Mouse (Mus musculus): ENCODE data around the gene Prlr. TPM values are rescaled to one million over a fixed set of nuclear protein-coding genes. Genes with fewer than 3 reads are reported as not detected.

The Prlr gene
- polyA plus RNA-seq, 1 experiment from 2014 or later, result 2.7 TPM

DNA sequence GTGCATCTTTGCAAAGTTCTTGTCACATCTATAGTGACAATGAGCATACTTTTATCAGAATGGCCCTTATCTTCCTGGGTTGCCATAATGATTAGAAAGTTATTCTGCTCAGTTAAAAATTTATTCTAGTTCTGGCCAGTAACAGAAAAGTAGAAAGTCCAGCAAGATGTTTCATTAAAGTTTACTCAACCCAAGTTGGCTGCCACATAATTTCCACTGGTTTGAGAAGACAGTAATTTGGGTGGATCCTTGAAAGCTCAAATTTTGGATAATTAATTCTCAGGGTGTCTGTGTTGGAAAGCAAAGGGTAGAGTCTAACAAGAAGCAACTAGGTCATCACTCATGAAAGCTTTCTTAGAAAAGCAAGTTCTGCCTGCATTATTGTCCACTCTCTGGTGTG is 106.6 kb downstream of the Prlr start:
- H3K27me3 ChIP-seq (ENCODE audit: control insufficient read depth, insufficient read depth, low read length), result no peaks in the 10 kb centered on the region
- no peaks in the 10 kb centered on the region for H3K36me3 ChIP-seq (ENCODE audit: control insufficient read depth, insufficient read depth, low read length)
- no peak overlapping the region for H3K4me2 ChIP-seq (ENCODE audit: low read length)
- no peak overlapping the region for H3K4me3 ChIP-seq (ENCODE audit: control insufficient read depth in 1 of 2, insufficient read depth in 1 of 2, low read depth in 1 of 2, low read length in 2 of 2)
- H3K27ac ChIP-seq (replicated peaks in 1 of 2; ENCODE audit: control insufficient read depth in 1 of 2, insufficient read depth in 1 of 2, low read depth in 2 of 2, low read length in 2 of 2), result no peak overlapping the region
- no peaks in the 10 kb centered on the region for H3K4me1 ChIP-seq (ENCODE audit: control insufficient read depth in 2 of 2, insufficient read depth in 2 of 2, low read length in 2 of 2)
- ATAC-seq (ENCODE audit: insufficient number of reproducible peaks, insufficient read depth, low FRiP score, low read depth), result no peak
- H3K9me3 ChIP-seq (ENCODE audit: control insufficient read depth, low read length), result no peaks in the 10 kb centered on the region
- no peak overlapping the region for H3K9ac ChIP-seq (ENCODE audit: low read length)

DNA sequence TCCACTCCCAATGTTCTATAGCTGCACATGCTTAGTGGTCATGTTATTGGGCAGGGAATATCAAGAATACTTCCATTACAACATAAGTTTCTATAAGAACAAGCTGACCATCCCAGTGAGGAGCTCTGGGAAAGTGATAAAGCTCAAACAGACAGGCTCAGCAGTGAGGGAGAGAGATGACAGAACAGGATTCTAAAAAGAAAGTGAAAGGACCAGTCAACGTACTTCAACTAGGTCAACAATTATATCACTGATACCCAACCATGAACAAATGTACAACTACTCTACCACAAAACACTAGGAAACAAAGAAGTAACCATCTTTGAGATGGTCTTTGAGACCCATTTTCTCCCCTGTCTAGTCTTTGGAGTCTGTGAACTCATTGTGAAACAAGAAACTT is 119.5 kb downstream of the Prlr start:
- Histone ChIP-seq H3K36me3 (ENCODE audit: control insufficient read depth, insufficient read depth, low read length) (no peaks in the 10 kb centered on the region), H3K9ac (ENCODE audit: low read length) (no peak overlapping the region), H3K4me3 (ENCODE audit: control insufficient read depth in 1 of 2, insufficient read depth in 1 of 2, low read depth in 1 of 2, low read length in 2 of 2) (no peak overlapping the region), H3K27ac (replicated peaks in 1 of 2; ENCODE audit: control insufficient read depth in 1 of 2, insufficient read depth in 1 of 2, low read depth in 2 of 2, low read length in 2 of 2) (no peak overlapping the region), H3K9me3 (ENCODE audit: control insufficient read depth, low read length) (no peaks in the 10 kb centered on the region), H3K4me2 (ENCODE audit: low read length) (no peak overlapping the region), H3K27me3 (ENCODE audit: control insufficient read depth, insufficient read depth, low read length) (no peaks in the 10 kb centered on the region), H3K4me1 (ENCODE audit: control insufficient read depth in 2 of 2, insufficient read depth in 2 of 2, low read length in 2 of 2) (no peaks in the 10 kb centered on the region)
- no peak for ATAC-seq (ENCODE audit: insufficient number of reproducible peaks, insufficient read depth, low FRiP score, low read depth)
- WGBS, result 83% methylated on average over 1 of the region's 1 CpGs

DNA sequence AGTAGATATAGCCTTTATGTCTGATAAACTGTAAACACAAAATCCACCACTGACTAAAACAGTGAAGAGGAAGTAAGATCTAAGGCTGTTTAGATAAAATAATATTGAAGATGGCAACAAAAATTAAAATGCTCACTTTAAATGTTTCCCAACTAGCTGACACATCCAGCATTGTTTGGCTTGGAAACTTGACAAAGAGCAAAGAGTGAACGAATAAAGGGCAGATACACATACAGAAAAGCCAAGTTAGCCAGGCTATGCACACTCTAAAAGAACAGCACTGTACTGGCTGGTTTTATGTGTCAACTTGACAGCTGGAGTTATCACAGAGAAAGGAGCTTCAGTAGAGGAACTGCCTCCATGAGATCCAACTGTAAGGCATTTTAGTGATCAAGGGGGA is 121.0 kb downstream of the Prlr start:
- Histone ChIP-seq H3K4me1 (ENCODE audit: control insufficient read depth in 2 of 2, insufficient read depth in 2 of 2, low read length in 2 of 2) (no peaks in the 10 kb centered on the region), H3K27ac (replicated peaks in 1 of 2; ENCODE audit: control insufficient read depth in 1 of 2, insufficient read depth in 1 of 2, low read depth in 2 of 2, low read length in 2 of 2) (no peak overlapping the region), H3K9ac (ENCODE audit: low read length) (no peak overlapping the region), H3K4me2 (ENCODE audit: low read length) (no peak overlapping the region), H3K27me3 (ENCODE audit: control insufficient read depth, insufficient read depth, low read length) (no peaks in the 10 kb centered on the region), H3K36me3 (ENCODE audit: control insufficient read depth, insufficient read depth, low read length) (no peaks in the 10 kb centered on the region), H3K4me3 (ENCODE audit: control insufficient read depth in 1 of 2, insufficient read depth in 1 of 2, low read depth in 1 of 2, low read length in 2 of 2) (no peak overlapping the region), H3K9me3 (ENCODE audit: control insufficient read depth, low read length) (no peaks in the 10 kb centered on the region)
- no peak for ATAC-seq (ENCODE audit: insufficient number of reproducible peaks, insufficient read depth, low FRiP score, low read depth)
- 56% methylated on average over 1 of the region's 1 CpGs for WGBS

DNA sequence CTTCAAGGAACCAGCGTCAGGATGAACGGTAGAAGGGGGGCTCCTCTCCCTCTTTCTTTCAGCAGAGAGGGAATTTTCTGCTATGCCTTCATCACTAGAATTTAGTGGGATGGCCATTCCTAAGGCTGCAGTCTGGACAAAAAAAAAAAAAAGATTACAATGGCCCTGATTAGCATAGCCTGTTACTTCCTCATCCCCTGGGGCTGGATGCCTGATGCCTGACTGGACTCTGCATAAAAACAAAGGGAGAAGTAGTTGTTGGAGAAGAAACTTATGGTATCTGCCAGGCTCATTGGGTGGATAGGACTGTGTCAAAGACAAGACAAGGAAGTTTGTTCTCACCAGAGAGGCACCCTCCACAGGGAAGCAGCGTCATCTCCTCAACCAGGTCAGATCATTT is 122.4 kb downstream of the Prlr start:
- H3K9ac ChIP-seq (ENCODE audit: low read length), result no peak overlapping the region
- H3K9me3 ChIP-seq (ENCODE audit: control insufficient read depth, low read length), result no peaks in the 10 kb centered on the region
- H3K36me3 ChIP-seq (ENCODE audit: control insufficient read depth, insufficient read depth, low read length), result no peaks in the 10 kb centered on the region
- no peak overlapping the region for H3K4me2 ChIP-seq (ENCODE audit: low read length)
- H3K27ac ChIP-seq (replicated peaks in 1 of 2; ENCODE audit: control insufficient read depth in 1 of 2, insufficient read depth in 1 of 2, low read depth in 2 of 2, low read length in 2 of 2), result no peak overlapping the region
- H3K4me1 ChIP-seq (ENCODE audit: control insufficient read depth in 2 of 2, insufficient read depth in 2 of 2, low read length in 2 of 2), result no peaks in the 10 kb centered on the region
- 68% methylated on average over 3 of the region's 3 CpGs for WGBS
- ATAC-seq (ENCODE audit: insufficient number of reproducible peaks, insufficient read depth, low FRiP score, low read depth), result no peak
- H3K27me3 ChIP-seq (ENCODE audit: control insufficient read depth, insufficient read depth, low read length), result no peaks in the 10 kb centered on the region
- no peak overlapping the region for H3K4me3 ChIP-seq (ENCODE audit: control insufficient read depth in 1 of 2, insufficient read depth in 1 of 2, low read depth in 1 of 2, low read length in 2 of 2)

DNA sequence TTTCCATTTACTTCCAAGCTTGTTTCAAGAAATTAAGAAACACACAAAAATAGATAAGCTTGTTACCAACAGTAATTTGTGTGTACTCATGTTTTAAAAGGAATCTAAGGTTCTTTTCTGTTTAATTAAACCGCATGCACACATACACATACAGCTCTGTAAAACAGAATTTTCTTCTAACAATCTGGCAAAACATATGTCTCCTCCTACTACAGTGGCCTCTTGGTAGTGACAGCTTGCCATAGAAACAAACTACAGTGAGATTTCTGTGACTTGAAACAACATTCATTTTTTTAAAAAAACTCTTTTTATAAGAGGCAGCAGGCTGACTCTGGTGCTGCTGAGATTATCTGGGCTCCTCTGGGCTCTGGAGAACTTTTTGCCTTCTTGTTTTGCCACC is 129.4 kb downstream of the Prlr start:
- H3K36me3 ChIP-seq (ENCODE audit: control insufficient read depth, insufficient read depth, low read length), result no peaks in the 10 kb centered on the region
- H3K4me1 ChIP-seq (ENCODE audit: control insufficient read depth in 2 of 2, insufficient read depth in 2 of 2, low read length in 2 of 2), result no peaks in the 10 kb centered on the region
- H3K4me3 ChIP-seq (ENCODE audit: control insufficient read depth in 1 of 2, insufficient read depth in 1 of 2, low read depth in 1 of 2, low read length in 2 of 2), result no peak overlapping the region
- no peaks in the 10 kb centered on the region for H3K27me3 ChIP-seq (ENCODE audit: control insufficient read depth, insufficient read depth, low read length)
- H3K9me3 ChIP-seq (ENCODE audit: control insufficient read depth, low read length), result no peaks in the 10 kb centered on the region
- H3K4me2 ChIP-seq (ENCODE audit: low read length), result no peak overlapping the region
- no peak overlapping the region for H3K9ac ChIP-seq (ENCODE audit: low read length)
- H3K27ac ChIP-seq (replicated peaks in 1 of 2; ENCODE audit: control insufficient read depth in 1 of 2, insufficient read depth in 1 of 2, low read depth in 2 of 2, low read length in 2 of 2), result no peak overlapping the region
- ATAC-seq (ENCODE audit: insufficient number of reproducible peaks, insufficient read depth, low FRiP score, low read depth), result no peak
- 98% methylated on average over 1 of the region's 1 CpGs for WGBS

DNA sequence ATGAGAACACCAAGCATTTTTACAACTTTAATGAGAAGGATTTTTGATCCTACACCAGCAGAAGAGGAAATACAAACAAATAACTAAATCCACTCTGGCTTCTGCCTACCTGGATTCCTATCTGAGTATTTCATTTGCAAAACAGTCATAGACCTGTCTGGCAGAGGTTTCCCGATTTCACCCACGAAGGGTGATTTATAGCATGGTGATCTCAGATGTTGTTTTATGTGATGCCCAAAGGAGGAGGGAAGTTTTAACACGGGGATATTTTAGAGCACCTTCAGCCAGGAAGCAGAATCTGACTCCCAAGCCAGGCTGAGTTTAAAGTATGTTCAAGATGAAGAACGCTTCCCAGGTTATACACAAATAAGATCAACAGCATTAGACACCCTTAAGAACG is 134.8 kb downstream of the Prlr start:
- Histone ChIP-seq H3K36me3 (ENCODE audit: control insufficient read depth, insufficient read depth, low read length) (no peaks in the 10 kb centered on the region), H3K27me3 (ENCODE audit: control insufficient read depth, insufficient read depth, low read length) (no peaks in the 10 kb centered on the region), H3K4me1 (ENCODE audit: control insufficient read depth in 2 of 2, insufficient read depth in 2 of 2, low read length in 2 of 2) (no peaks in the 10 kb centered on the region), H3K4me3 (ENCODE audit: control insufficient read depth in 1 of 2, insufficient read depth in 1 of 2, low read depth in 1 of 2, low read length in 2 of 2) (no peak overlapping the region), H3K4me2 (ENCODE audit: low read length) (no peak overlapping the region), H3K9ac (ENCODE audit: low read length) (no peak overlapping the region), H3K9me3 (ENCODE audit: control insufficient read depth, low read length) (no peaks in the 10 kb centered on the region), H3K27ac (replicated peaks in 1 of 2; ENCODE audit: control insufficient read depth in 1 of 2, insufficient read depth in 1 of 2, low read depth in 2 of 2, low read length in 2 of 2) (no peak overlapping the region)
- no peak for ATAC-seq (ENCODE audit: insufficient number of reproducible peaks, insufficient read depth, low FRiP score, low read depth)
- 81% methylated on average over 5 of the region's 5 CpGs for WGBS

- Histone ChIP-seq H3K4me2 (ENCODE audit: low read length) (no peak overlapping the region), H3K9me3 (ENCODE audit: control insufficient read depth, low read length) (no peaks in the 10 kb centered on the region), H3K27ac (replicated peaks in 1 of 2; ENCODE audit: control insufficient read depth in 1 of 2, insufficient read depth in 1 of 2, low read depth in 2 of 2, low read length in 2 of 2) (no peak overlapping the region), H3K9ac (ENCODE audit: low read length) (no peak overlapping the region), H3K4me1 (ENCODE audit: control insufficient read depth in 2 of 2, insufficient read depth in 2 of 2, low read length in 2 of 2) (no peaks in the 10 kb centered on the region), H3K36me3 (ENCODE audit: control insufficient read depth, insufficient read depth, low read length) (no peaks in the 10 kb centered on the region), H3K27me3 (ENCODE audit: control insufficient read depth, insufficient read depth, low read length) (no peaks in the 10 kb centered on the region), H3K4me3 (ENCODE audit: control insufficient read depth in 1 of 2, insufficient read depth in 1 of 2, low read depth in 1 of 2, low read length in 2 of 2) (no peak overlapping the region)
- no peak for ATAC-seq (ENCODE audit: insufficient number of reproducible peaks, insufficient read depth, low FRiP score, low read depth)
- WGBS, result 48% methylated on average over 7 of the region's 7 CpGs
Measured at GRCm38 (mm10) chr15:10313522-10314455, 136.8 kb downstream of the Prlr start.

DNA sequence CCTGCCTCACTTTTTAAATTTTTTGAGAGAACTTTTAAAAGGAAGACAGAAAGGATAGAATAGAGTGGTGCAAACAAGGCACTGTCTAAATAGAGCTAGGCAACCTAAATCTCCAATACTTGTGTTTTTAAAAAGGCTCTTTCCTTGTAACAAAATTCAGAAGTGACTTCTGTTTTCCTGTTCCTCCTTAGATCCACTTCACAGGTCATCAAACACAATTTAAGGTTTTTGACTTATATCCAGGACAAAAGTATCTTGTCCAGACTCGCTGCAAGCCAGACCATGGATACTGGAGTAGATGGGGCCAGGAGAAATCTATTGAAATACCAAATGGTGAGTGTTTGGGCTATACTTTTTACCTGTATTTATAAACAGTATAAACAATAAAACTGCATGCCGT is 148.0 kb downstream of the Prlr start, which contains the start of gene Gm21973:
TSS of gene Gm21973 (plus strand) at position 301 of the 400 bp plus-strand sequence.
- Histone ChIP-seq H3K9ac (ENCODE audit: low read length) (no peak within 1 kb of the TSS), H3K9me3 (ENCODE audit: control insufficient read depth, low read length) (no peaks in the 10 kb centered on the region), H3K4me1 (ENCODE audit: control insufficient read depth in 2 of 2, insufficient read depth in 2 of 2, low read length in 2 of 2) (no peaks in the 10 kb centered on the region), H3K27ac (replicated peaks in 1 of 2; ENCODE audit: control insufficient read depth in 1 of 2, insufficient read depth in 1 of 2, low read depth in 2 of 2, low read length in 2 of 2) (no peak within 1 kb of the TSS), H3K27me3 (ENCODE audit: control insufficient read depth, insufficient read depth, low read length) (no peaks in the 10 kb centered on the region), H3K36me3 (ENCODE audit: control insufficient read depth, insufficient read depth, low read length) (no peaks in the 10 kb centered on the region), H3K4me3 (ENCODE audit: control insufficient read depth in 1 of 2, insufficient read depth in 1 of 2, low read depth in 1 of 2, low read length in 2 of 2) (no peak within 1 kb of the TSS), H3K4me2 (ENCODE audit: low read length) (no peak within 1 kb of the TSS)
- 81% methylated on average over 2 of the region's 2 CpGs for WGBS
- no peak for ATAC-seq (ENCODE audit: insufficient number of reproducible peaks, insufficient read depth, low FRiP score, low read depth)
